Mouse (Mus musculus) kidney, adult 2 months (tissue): ENCODE measurements at regions not wholly inside any gene's neighbourhood (a gene's known extent, or its start where the extent isn't known, plus 50 kb on each side); places are given as distances from the start of the nearest gene placed in this dataset.

Experiments
- CTCF ChIP-seq: fragments of 200-500 bp; conservative IDR thresholded peaks from 2 replicates; pipeline ENCODE4 v1.5.1; 2011; ENCODE audit warnings: low read depth, mild to moderate bottlenecking, control low read depth, low read length, moderate library complexity, mixed read lengths; ENCODE audit not compliant: insufficient read depth, insufficient read length
- POLR2A ChIP-seq: fragments of 200-500 bp; IDR thresholded peaks from one replicate; pipeline ENCODE4 v1.6.1; 2011; ENCODE audit warnings: low read depth, low read length, control low read depth

- no peak for TF ChIP-seq CTCF
- TF ChIP-seq POLR2A: no peak
These were observed 64.3 kb downstream of the Dlk1 start for GRCm38 (mm10) chr12:109516961-109517360.
